Mouse (Mus musculus) mouse trophoblast stem cell (cell line): ENCODE measurements around the gene Dnajc13.

Experiments used
- in situ Hi-C, 2 experiments: fragments of 300-500 bp; cut with MseI, MboI; formaldehyde crosslinking; loops; 2 replicates in 1 of 2; 3 replicates in 1 of 2; pipeline ENCODE4 v1.15.1; 2025

Dnajc13 gene

GRCm38 (mm10) chr9:104262823-104263352, at the start of gene Dnajc13:
Gene Dnajc13, minus strand, starts transcription at chr9:104262930.
- in situ Hi-C loops = no loop called here

DNA sequence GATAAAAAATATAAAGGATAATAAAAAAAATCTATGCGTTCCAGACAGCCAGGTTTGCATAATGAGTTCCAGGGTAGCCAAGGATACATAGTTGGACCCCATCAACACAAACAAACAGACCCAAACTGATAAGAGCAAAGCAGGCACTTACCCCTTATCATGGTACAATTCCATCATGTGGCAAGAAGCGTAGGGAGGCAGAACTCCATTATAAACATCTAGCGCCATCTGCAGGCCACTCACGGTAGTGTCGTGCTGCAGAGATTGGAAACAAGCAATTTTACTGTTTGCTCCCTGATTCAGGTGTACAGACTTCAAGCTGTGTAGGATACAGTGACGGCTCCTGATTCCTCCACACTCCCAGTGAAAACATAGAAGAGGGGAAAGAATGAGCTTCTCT, 44.0 kb upstream of the Dnajc13 start:
- in situ Hi-C loops = no loop called here

- in situ Hi-C loops = no loop called here
Measured at GRCm38 (mm10) chr9:104305333-104306111, 42.8 kb upstream of the Dnajc13 start.

DNA sequence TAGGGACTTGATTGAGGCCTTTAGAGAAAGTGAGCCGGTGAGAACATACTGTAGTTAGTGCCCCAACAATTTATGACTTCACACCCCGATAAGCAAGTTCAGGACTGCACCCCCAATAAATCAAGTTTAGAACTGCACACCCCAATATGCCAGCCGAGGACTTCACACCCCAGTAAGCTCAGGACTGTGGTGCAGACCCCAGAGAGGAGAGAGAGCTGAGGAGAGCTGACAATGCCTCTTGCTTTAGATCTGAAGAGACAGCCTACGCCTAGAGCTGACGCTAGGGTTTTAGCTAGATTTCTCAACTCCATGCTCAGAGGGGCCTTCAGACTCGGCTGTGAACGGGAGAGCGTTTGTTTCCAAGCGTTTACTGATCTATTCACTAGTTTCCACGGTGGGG, 42.1 kb upstream of the Dnajc13 start:
- in situ Hi-C loops = no loop called here

DNA sequence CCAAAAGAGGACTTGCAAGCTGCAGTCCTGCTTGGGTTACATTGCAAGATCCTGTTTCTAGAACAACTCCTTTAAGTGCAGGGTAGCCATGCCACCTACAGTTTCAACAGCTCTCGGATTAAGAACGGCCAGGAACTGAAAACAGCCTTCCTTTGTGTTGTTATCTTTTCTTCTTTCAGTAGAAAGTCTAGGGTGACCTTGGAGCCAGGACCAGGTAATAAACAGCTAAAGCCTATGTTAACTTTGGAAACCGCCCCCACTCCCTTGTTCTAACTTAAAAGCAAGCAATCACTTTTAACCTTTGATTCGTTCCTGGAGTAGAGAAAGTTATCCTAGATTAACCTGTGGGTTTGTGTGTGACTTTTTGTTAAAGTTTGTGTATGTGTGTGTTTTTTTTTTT, 41.6 kb upstream of the Dnajc13 start:
- in situ Hi-C loops = no loop called here

- in situ Hi-C loops = no loop called here
Measured at GRCm38 (mm10) chr9:104300569-104300968, 37.8 kb upstream of the Dnajc13 start.

GRCm38 (mm10) chr9:104297041-104297440, 34.3 kb upstream of the Dnajc13 start:
- in situ Hi-C loops = no loop called here

- in situ Hi-C loops = no loop called here
Measured at GRCm38 (mm10) chr9:104284934-104285333, 22.2 kb upstream of the Dnajc13 start.

DNA sequence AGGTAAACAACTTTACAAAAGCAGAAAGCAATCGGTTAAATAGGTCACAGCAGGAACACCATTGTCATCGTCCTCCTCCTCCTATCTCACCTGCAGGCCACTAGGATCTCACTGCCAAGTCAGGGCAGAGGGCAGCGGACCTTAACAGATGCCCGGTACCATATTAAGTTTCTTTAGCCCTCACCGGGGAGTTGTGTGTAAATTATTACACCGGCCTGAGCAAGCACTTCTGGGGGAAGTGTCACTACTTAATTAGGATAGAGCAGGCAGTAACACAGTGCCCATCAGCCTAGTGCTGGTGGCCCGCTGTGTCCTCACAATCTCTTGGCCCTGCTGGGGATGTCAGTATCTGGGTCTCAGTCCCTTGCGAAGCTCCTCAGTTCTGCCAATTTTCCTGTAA, 19.8 kb upstream of the Dnajc13 start:
- in situ Hi-C loops = no loop called here

- in situ Hi-C loops = no loop called here
Measured at GRCm38 (mm10) chr9:104281737-104282136, 19.0 kb upstream of the Dnajc13 start.

- in situ Hi-C loops = no loop called here
Measured at GRCm38 (mm10) chr9:104280725-104281495, 18.2 kb upstream of the Dnajc13 start.

- in situ Hi-C loops = loop anchor here (5.0 to 10.0 kb wide), 2 partner anchors 97 to 100 kb away; no protein-coding TSS in a partner anchor
Measured at GRCm38 (mm10) chr9:104277528-104278162, 14.9 kb upstream of the Dnajc13 start.

DNA sequence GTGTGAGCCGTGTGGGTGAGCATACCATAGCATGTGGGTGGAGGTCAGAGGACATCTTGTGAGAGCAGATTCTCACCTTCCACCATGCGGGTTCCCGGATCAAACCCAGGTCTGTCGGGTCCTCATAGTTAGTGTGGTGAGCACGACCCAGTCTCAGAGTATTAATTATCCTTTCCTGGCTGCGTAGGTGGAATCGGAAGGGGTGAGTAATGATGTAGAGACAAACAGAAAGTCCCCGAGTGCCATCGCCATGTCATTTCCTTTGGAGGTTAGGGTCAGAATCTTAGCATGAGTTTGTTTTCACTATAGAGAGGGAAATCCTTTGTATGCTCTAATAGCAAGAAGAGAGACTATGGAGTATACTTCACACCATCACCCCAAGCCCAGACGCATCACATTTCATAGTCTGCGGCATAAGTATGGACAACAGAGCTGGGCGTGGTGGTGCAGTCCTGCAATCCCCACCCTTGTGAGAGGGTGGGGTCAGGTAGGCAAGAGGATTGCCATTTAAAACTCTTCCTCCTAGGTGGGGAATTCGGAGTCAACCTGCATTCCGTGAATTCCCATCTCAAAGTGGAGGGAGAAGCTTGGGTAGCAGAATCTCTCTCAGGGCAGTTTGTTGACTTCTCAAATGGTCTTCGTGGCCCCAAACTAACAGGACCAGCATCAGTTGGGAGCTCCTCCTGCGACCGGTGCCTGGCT, 12.5 kb upstream of the Dnajc13 start:
- in situ Hi-C loops = loop anchor here (5.0 to 10.0 kb wide), 2 partner anchors 100 to 102 kb away; no protein-coding TSS in a partner anchor

DNA sequence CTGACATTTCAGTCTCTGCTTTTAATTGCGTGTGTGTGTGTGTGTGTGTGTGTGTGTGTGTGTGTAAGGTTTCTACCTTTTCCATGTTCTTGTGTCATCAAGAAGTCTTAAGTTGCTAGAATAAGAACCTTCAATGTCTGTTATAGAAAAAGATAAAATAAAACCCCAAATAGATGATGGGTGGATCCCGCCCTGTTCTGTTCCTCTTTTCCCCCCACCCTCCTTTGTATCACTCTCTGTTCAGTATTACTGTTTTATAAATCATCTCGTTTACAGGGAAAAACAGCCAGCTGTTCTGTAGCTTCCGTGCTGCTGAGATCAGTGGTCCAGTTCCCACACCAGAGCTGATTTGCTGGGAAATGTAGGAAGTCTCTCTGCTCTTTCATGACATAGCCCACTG, 9.3 kb upstream of the Dnajc13 start:
- in situ Hi-C loops = loop anchor here in 1 of 2 experiments (10.0 kb wide), 1 partner anchor 103 kb away; no protein-coding TSS in a partner anchor

DNA sequence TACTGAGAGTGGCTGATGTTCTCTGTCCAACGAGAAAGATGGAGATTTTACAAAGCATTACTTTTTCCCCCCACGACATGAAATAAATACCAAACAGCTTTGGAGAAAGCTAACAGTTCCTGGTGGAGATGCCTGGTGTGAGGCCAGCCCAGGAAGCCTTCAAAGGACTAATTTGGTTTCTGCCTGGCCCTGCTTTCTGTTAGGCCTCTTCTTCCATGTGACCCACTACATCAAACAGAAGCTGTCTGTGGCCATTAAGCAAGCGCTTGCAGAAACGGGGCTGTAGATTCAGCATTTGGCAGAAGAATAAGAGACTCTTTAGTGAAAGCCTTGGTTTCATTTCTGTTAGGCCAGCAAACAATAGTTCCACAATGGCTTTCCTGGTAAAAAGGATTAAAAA, 8.9 kb upstream of the Dnajc13 start:
- in situ Hi-C loops = loop anchor here in 1 of 2 experiments (10.0 kb wide), 1 partner anchor 103 kb away; no protein-coding TSS in a partner anchor

GRCm38 (mm10) chr9:104269944-104270343, 7.2 kb upstream of the Dnajc13 start:
- in situ Hi-C loops = loop anchor here in 1 of 2 experiments (10.0 kb wide), 1 partner anchor 105 kb away; no protein-coding TSS in a partner anchor

- in situ Hi-C loops = no loop called here
Measured at GRCm38 (mm10) chr9:104269349-104269871, 6.7 kb upstream of the Dnajc13 start.

DNA sequence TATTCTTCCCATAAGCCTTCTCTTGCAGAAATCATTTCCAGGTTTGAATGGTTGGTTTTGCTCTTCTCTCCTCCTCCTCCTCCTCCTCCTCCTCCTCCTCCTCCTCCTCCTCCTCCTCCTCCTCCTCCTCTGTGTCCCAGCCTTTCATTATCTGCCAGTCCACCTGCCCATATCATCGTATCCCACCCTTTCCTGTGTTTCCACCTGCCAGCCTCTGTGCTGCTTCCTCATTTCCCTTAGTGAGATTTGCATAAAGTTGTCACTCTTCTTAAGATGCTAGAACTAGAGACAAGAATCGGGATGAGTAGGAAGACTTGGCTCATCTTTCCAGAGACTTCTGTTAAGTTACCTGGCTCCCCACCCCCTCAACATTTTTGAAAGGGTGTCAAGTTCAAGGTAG, 1.8 kb upstream of the Dnajc13 start:
- in situ Hi-C loops = no loop called here

DNA sequence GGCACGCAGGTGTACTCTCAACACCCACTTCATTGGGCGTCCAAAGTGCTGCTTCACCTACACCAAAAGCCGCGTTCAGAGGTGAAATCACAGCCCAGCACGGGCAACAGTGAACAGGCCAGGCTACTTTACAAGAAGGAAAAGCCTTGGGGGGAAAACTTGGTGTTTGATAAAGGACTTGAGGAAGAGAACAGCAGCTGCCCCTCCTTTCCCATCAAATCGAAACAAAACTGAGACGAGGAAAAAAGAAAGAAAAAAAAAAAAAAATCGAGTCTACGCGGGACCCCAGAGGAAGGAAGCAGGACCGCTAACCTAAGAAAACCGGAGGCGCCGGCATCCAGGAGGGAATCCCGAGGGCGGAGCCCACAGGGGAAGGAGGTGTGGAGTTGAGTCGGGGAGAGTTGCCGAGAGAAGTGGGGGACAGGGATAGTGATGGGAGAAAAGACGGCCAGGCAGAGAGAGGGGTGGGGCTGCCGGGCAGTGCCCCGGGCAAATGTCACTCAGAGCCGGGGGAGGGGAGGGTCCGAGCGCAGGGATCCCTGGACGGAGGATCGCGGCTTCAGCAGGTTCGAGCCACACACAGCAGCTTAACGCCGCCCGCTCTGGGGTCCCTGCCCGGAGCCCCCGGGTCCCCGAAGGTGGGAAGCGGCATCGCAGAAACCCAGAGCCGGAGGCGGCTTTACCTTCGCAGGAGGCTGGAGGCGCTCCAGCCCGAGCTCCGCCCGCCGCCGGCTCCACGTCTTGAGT, 541 bp downstream of the Dnajc13 start:
- in situ Hi-C loops = no loop called here

DNA sequence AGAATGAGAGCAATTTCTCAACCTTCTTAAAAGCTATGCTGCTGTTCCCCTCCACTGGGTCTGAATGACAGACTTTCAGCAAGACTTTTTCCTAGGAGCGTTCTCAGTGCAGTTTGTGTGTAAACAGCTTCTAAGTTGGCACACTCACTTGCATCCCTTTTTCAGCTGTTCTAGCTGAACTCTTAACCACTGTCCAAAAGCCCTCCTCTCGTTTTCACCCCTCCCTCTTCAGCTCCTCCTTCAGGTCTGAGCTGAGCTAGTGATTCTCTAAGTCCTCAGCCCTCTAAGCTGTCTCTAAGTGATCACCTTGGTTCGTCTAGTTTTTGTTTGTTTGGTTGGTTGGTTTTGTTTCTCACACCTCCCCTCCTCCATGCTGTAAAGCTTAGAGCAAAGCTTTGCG, 2.4 kb downstream of the Dnajc13 start:
- in situ Hi-C loops = no loop called here
